Comparison of ENCODE assay signal across 10 mouse cellular contexts in genomic region chr8:87645371-87645770, GRCm38 (mm10).
DNase-seq lines count a peak whose midpoint lies in the region; ATAC-seq lines count a peak whose summit lies in the region.
"Had no signal": no experiment of that assay in that cellular context is flagged by ENCODE, and none has a peak within 500 bp of the region (broad histone marks: within the 10 kb centered on the region; RNA-seq: fewer than 3 reads in every experiment).

No protein-coding gene starts in this region.

- intact Hi-C loops in heart, postnatal 25 days (cut with DNase I): no loop called here
- intact Hi-C loops in heart, postnatal 36 days (cut with DNase I): no loop called here

- 21% methylated on average over 6 of the region's 6 CpGs for WGBS in embryonic facial prominence, embryonic 12.5 days
- WGBS in embryonic facial prominence, embryonic 10.5 days: 48% methylated on average over 6 of the region's 6 CpGs
- WGBS in embryonic facial prominence, embryonic 13.5 days: 16% methylated on average over 6 of the region's 6 CpGs
- WGBS in limb, embryonic 13.5 days: 6% methylated on average over 6 of the region's 6 CpGs

- peak overlapping the region; percentile 52 for H3K27ac ChIP-seq in embryonic facial prominence, embryonic 12.5 days
- no peak overlapping the region for H3K27ac ChIP-seq in embryonic facial prominence, embryonic 10.5 days (replicated peaks)
- peak overlapping the region; percentile 90 for H3K27ac ChIP-seq in embryonic facial prominence, embryonic 13.5 days
- peak overlapping the region; percentile 29; the same call in 1 of the 2 replicates for H3K27ac ChIP-seq in limb, embryonic 13.5 days

- H3K36me3 ChIP-seq in embryonic facial prominence, embryonic 12.5 days: no peaks in the 10 kb centered on the region
- no peaks in the 10 kb centered on the region for H3K36me3 ChIP-seq in embryonic facial prominence, embryonic 10.5 days (replicated peaks)
- no peaks in the 10 kb centered on the region for H3K36me3 ChIP-seq in embryonic facial prominence, embryonic 13.5 days
- H3K36me3 ChIP-seq in limb, embryonic 13.5 days: no peaks in the 10 kb centered on the region

- DNase-seq in embryonic facial prominence, embryonic 10.5 days (ENCODE audit: low spot score): no peak
- DNase-seq in Muller cell, postnatal 12 days (ENCODE audit: inconsistent ontology term): peak; percentile 48
- no peak for DNase-seq in heart, postnatal 25 days (ENCODE audit: low spot score)
- DNase-seq in thymus, postnatal 36 days: no peak
- DNase-seq in heart, postnatal 36 days: no peak
- DNase-seq: adrenal gland, adult 2 months; kidney, postnatal 10 days had no signal

- ATAC-seq in embryonic facial prominence, embryonic 12.5 days (ENCODE audit: insufficient number of reproducible peaks, insufficient read depth, low FRiP score, low TSS enrichment): no peak
- ATAC-seq in embryonic facial prominence, embryonic 13.5 days (ENCODE audit: insufficient number of reproducible peaks, insufficient read depth, low FRiP score, low TSS enrichment, low read depth): peak; percentile 63
- peak; percentile 82 for ATAC-seq in limb, embryonic 13.5 days (ENCODE audit: low FRiP score, low read depth)

- H3K4me2 ChIP-seq in embryonic facial prominence, embryonic 12.5 days (replicated peaks): no peak overlapping the region
- H3K4me2 ChIP-seq in embryonic facial prominence, embryonic 13.5 days: peak overlapping the region; percentile 39
- H3K4me2 ChIP-seq in limb, embryonic 13.5 days (replicated peaks): peak overlapping the region; percentile 36

- H3K27me3 ChIP-seq in embryonic facial prominence, embryonic 12.5 days: no peaks in the 10 kb centered on the region
- no peaks in the 10 kb centered on the region for H3K27me3 ChIP-seq in embryonic facial prominence, embryonic 10.5 days (replicated peaks; ENCODE audit: low read depth, poor library complexity, severe bottlenecking)
- H3K27me3 ChIP-seq in embryonic facial prominence, embryonic 13.5 days: no peaks in the 10 kb centered on the region
- H3K27me3 ChIP-seq in limb, embryonic 13.5 days: no peaks in the 10 kb centered on the region

- H3K4me1 ChIP-seq in embryonic facial prominence, embryonic 12.5 days: peaks cover 10% of the 10 kb centered on the region
- H3K4me1 ChIP-seq in embryonic facial prominence, embryonic 10.5 days: peaks cover 10% of the 10 kb centered on the region
- H3K4me1 ChIP-seq in embryonic facial prominence, embryonic 13.5 days: peaks cover 29% of the 10 kb centered on the region
- peaks cover 18% of the 10 kb centered on the region for H3K4me1 ChIP-seq in limb, embryonic 13.5 days

- no peaks in the 10 kb centered on the region for H3K9me3 ChIP-seq in embryonic facial prominence, embryonic 12.5 days
- H3K9me3 ChIP-seq in embryonic facial prominence, embryonic 10.5 days: no peaks in the 10 kb centered on the region
- no peaks in the 10 kb centered on the region for H3K9me3 ChIP-seq in embryonic facial prominence, embryonic 13.5 days
- no peaks in the 10 kb centered on the region for H3K9me3 ChIP-seq in limb, embryonic 13.5 days

- no peak overlapping the region for H3K4me3 ChIP-seq in embryonic facial prominence, embryonic 12.5 days
- no peak overlapping the region for H3K4me3 ChIP-seq in embryonic facial prominence, embryonic 10.5 days
- H3K4me3 ChIP-seq in embryonic facial prominence, embryonic 13.5 days: no peak overlapping the region
- no peak overlapping the region for H3K4me3 ChIP-seq in limb, embryonic 13.5 days

- no peak overlapping the region for H3K9ac ChIP-seq in embryonic facial prominence, embryonic 12.5 days
- no peak overlapping the region for H3K9ac ChIP-seq in embryonic facial prominence, embryonic 13.5 days
- no peak overlapping the region for H3K9ac ChIP-seq in limb, embryonic 13.5 days
